Mouse (Mus musculus) C3H10T1/2 (cell line): Measurements from ENCODE around the gene Chic1. TPM values are rescaled to one million over a fixed set of nuclear protein-coding genes. Genes with fewer than 3 reads are reported as not detected.

Experiments
- polyA plus RNA-seq, 2 experiments: library from polyadenylated mRNA; unstranded; fragments of >200 nt; fragmentation: generic; extraction: Trizol; gene quantifications; one replicate each; pipeline ENCODE4 v1.2.1; 2012; ENCODE audit warnings: missing spikeins in 2 of 2

Chic1 gene
- polyA plus RNA-seq: under 1 TPM; 0.07 to 0.50 TPM

DNA sequence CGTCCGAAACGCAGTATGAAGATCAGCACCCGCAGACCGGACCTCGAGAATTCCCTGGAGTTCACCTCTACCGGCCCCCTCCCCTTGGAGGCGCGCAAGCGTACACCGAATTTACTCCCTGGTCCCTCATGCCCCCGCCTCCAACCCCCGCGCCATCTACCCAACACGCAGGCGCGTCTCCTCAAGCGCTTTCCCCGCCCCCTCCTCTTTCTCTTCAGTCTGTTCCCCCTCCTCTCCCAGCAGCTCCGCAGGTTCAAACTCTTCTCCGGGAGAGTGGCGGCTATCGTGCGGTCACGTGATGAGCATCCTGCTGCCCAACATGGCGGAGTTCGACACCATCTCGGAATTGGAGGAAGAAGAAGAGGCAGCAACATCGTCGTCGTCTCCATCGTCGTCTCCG, at the start of gene Chic1:
Gene Chic1, plus strand, starts transcription at position 190 of the 400 bp plus-strand sequence.

DNA sequence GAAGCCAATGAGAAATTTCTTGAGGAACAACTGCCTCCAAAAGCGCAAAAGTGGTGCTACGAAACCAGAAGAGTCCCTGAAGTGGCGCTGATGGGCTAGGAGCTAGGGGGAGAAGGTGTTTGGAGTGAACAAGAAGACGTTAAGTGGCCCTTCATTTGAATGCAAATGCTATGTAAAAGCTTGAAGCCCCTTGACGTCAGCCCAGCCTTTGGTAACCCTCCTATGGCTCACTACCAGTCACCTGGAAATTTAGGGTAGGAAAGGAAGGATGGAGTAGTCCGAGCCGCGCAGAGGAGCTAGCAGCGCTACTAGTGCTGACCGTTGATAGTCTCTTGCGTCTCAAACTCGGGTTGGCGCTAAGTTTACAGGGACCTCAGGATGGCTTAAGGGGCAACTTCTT, 35.1 kb upstream of the Chic1 start, which contains the start of gene Cdx4:
Gene Cdx4, plus strand, starts transcription at position 253 of the 400 bp plus-strand sequence.

DNA sequence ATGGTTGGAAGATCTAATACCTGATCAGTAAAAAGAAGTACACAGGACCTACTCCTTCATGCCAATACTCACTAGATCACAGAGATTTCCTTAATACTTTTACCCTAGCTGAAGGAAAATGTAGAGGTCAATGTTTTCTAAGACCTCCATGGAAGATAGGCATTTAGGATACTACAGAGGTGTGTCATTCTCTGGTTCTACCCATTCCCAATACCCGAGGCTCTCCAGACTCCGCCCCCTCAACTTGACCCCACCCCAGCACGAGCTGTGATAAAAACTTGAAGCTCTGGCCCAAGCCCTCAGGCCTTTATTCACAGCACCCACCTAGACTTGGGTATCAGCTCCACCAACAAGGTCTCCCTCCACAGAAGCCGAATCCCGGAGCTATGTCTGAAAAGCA, 57.9 kb downstream of the Chic1 start, which contains the start of gene Tsx:
Gene Tsx, plus strand, starts transcription at position 301 of the 400 bp plus-strand sequence.

DNA sequence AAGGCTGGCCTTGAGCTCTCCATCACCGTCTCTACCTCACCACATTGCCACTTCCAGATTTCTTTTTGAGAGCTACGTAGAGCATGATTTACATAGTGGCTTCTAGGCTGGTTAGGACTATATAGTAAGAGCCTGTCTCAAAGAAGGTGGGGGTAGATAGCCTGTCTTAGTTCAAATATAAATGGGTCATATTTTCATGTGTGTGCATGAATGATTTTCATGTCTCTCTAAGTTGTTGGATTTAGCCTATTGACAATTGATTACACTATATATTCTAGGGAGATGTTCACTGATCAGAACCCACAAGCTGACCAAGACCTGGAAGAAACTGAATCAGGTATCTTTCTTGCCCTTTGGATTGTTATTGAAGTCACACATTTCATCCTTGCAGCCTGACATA, 65.4 kb downstream of the Chic1 start, which contains the start of gene Gm26992:
Gene Gm26992, plus strand, starts transcription at position 301 of the 400 bp plus-strand sequence.

Other genes starting within 250 kb of the Chic1 start
- not detected for gene Nap1l2, start 169.8 kb upstream of the Chic1 start, polyA plus RNA-seq
- gene Cdx4, start 35.1 kb upstream of the Chic1 start, polyA plus RNA-seq: not detected
- under 1 TPM; 0.05 to 0.06 TPM for gene Tsx, start 58.0 kb downstream of the Chic1 start, polyA plus RNA-seq
- under 1 TPM in 1 of 2 experiments, not detected in 1; 0.15 TPM for gene Gm26992, start 65.5 kb downstream of the Chic1 start, polyA plus RNA-seq